Mouse (Mus musculus): ENCODE results near the gene Gbp6. TPM values are rescaled to one million over a fixed set of nuclear protein-coding genes. Genes with fewer than 3 reads are reported as not detected.
"Not testable (repeated sequence)": the region's sequence is repeated elsewhere in the genome, so short reads cannot be mapped to it uniquely, and the experiment has no call there.

Gbp6 gene
- polyA plus RNA-seq (2012; ENCODE audit: insufficient read depth, insufficient read length, missing spikeins), result 11.4 and 18.9 TPM in 2 replicates

GRCm38 (mm10) chr5:105293226-105294165 lies at the start of gene Gbp6, which contains the start of gene Gm43302:
Gene Gbp6 (minus strand): TSS chr5:105293698.
Gene Gm43302 (minus strand): TSS chr5:105293695.
- Histone ChIP-seq H3K27ac (replicated peaks; ENCODE audit: low read depth, low read length) (peak within 1 kb of the TSS; percentile 81), H3K4me3 (ENCODE audit: insufficient read depth, low read depth, low read length) (peak within 1 kb of the TSS; percentile 44)
- not testable (repeated sequence) for H3K4me1 ChIP-seq (ENCODE audit: control insufficient read depth, insufficient read depth, insufficient read length, low read length)

- no peak overlapping the region for H3K4me3 ChIP-seq (ENCODE audit: insufficient read depth, low read depth, low read length)
- no peaks in the 10 kb centered on the region for H3K4me1 ChIP-seq (ENCODE audit: control insufficient read depth, insufficient read depth, insufficient read length, low read length)
These were observed 47.8 kb upstream of the Gbp6 start for GRCm38 (mm10) chr5:105341281-105341680.

GRCm38 (mm10) chr5:105322543-105322942 lies 29.0 kb upstream of the Gbp6 start:
- no peak overlapping the region for H3K4me3 ChIP-seq (ENCODE audit: insufficient read depth, low read depth, low read length)
- H3K4me1 ChIP-seq (ENCODE audit: control insufficient read depth, insufficient read depth, insufficient read length, low read length), result no peaks in the 10 kb centered on the region
- H3K27ac ChIP-seq (replicated peaks; ENCODE audit: low read depth, low read length), result no peak overlapping the region

More at GRCm38 (mm10) chr5:105341281-105341680, 47.8 kb upstream of the Gbp6 start:
- H3K27ac ChIP-seq (replicated peaks; ENCODE audit: low read depth, low read length), result no peak overlapping the region

- Histone ChIP-seq H3K4me1 (ENCODE audit: control insufficient read depth, insufficient read depth, insufficient read length, low read length) (peaks cover 2% of the 10 kb centered on the region; the same call in 1 of the 2 replicates), H3K4me3 (ENCODE audit: insufficient read depth, low read depth, low read length) (no peak overlapping the region), H3K27ac (replicated peaks; ENCODE audit: low read depth, low read length) (no peak overlapping the region)
These were observed 17.4 kb upstream of the Gbp6 start for GRCm38 (mm10) chr5:105310941-105311340.

- not testable (repeated sequence) for H3K27ac ChIP-seq (replicated peaks; ENCODE audit: low read depth, low read length); H3K4me3 ChIP-seq (ENCODE audit: insufficient read depth, low read depth, low read length); H3K4me1 ChIP-seq (ENCODE audit: control insufficient read depth, insufficient read depth, insufficient read length, low read length)
These were observed 15.7 kb upstream of the Gbp6 start for GRCm38 (mm10) chr5:105309148-105309547.

GRCm38 (mm10) chr5:105306946-105307345 lies 13.4 kb upstream of the Gbp6 start:
- not testable (repeated sequence) for H3K4me1 ChIP-seq (ENCODE audit: control insufficient read depth, insufficient read depth, insufficient read length, low read length); H3K4me3 ChIP-seq (ENCODE audit: insufficient read depth, low read depth, low read length); H3K27ac ChIP-seq (replicated peaks; ENCODE audit: low read depth, low read length)

- no peak overlapping the region for H3K4me3 ChIP-seq (ENCODE audit: insufficient read depth, low read depth, low read length)
- no peak overlapping the region for H3K27ac ChIP-seq (replicated peaks; ENCODE audit: low read depth, low read length)
- peaks cover 2% of the 10 kb centered on the region; the same call in 1 of the 2 replicates for H3K4me1 ChIP-seq (ENCODE audit: control insufficient read depth, insufficient read depth, insufficient read length, low read length)
These were observed 12.7 kb upstream of the Gbp6 start for GRCm38 (mm10) chr5:105306159-105306581.

GRCm38 (mm10) chr5:105305671-105306070 lies 12.2 kb upstream of the Gbp6 start:
- not testable (repeated sequence) for H3K27ac ChIP-seq (replicated peaks; ENCODE audit: low read depth, low read length); H3K4me1 ChIP-seq (ENCODE audit: control insufficient read depth, insufficient read depth, insufficient read length, low read length); H3K4me3 ChIP-seq (ENCODE audit: insufficient read depth, low read depth, low read length)

GRCm38 (mm10) chr5:105301963-105302362 lies 8.5 kb upstream of the Gbp6 start:
- H3K4me3 ChIP-seq (ENCODE audit: insufficient read depth, low read depth, low read length), result no peak overlapping the region
- H3K4me1 ChIP-seq (ENCODE audit: control insufficient read depth, insufficient read depth, insufficient read length, low read length), result no peaks in the 10 kb centered on the region
- H3K27ac ChIP-seq (replicated peaks; ENCODE audit: low read depth, low read length), result no peak overlapping the region

GRCm38 (mm10) chr5:105301531-105301930 lies 8.0 kb upstream of the Gbp6 start:
- H3K27ac ChIP-seq (replicated peaks; ENCODE audit: low read depth, low read length), result no peak overlapping the region
- H3K4me1 ChIP-seq (ENCODE audit: control insufficient read depth, insufficient read depth, insufficient read length, low read length), result no peaks in the 10 kb centered on the region
- H3K4me3 ChIP-seq (ENCODE audit: insufficient read depth, low read depth, low read length), result no peak overlapping the region

GRCm38 (mm10) chr5:105295746-105296145 lies 2.2 kb upstream of the Gbp6 start:
- Histone ChIP-seq H3K4me3 (ENCODE audit: insufficient read depth, low read depth, low read length) (no peak overlapping the region), H3K4me1 (ENCODE audit: control insufficient read depth, insufficient read depth, insufficient read length, low read length) (peaks cover 9% of the 10 kb centered on the region), H3K27ac (replicated peaks; ENCODE audit: low read depth, low read length) (no peak overlapping the region)

- Histone ChIP-seq H3K27ac (replicated peaks; ENCODE audit: low read depth, low read length) (peak overlapping the region; percentile 81), H3K4me3 (ENCODE audit: insufficient read depth, low read depth, low read length) (peak overlapping the region; percentile 44), H3K4me1 (ENCODE audit: control insufficient read depth, insufficient read depth, insufficient read length, low read length) (peaks cover 9% of the 10 kb centered on the region)
These were observed 1.0 kb downstream of the Gbp6 start for GRCm38 (mm10) chr5:105292492-105292891.

- H3K4me3 ChIP-seq (ENCODE audit: insufficient read depth, low read depth, low read length); H3K27ac ChIP-seq (replicated peaks; ENCODE audit: low read depth, low read length); H3K4me1 ChIP-seq (ENCODE audit: control insufficient read depth, insufficient read depth, insufficient read length, low read length): not testable (repeated sequence)
These were observed 2.6 kb downstream of the Gbp6 start for GRCm38 (mm10) chr5:105290921-105291320.

- not testable (repeated sequence) for H3K4me3 ChIP-seq (ENCODE audit: insufficient read depth, low read depth, low read length); H3K4me1 ChIP-seq (ENCODE audit: control insufficient read depth, insufficient read depth, insufficient read length, low read length)
These were observed 32.8 kb downstream of the Gbp6 start for GRCm38 (mm10) chr5:105260673-105261072.

GRCm38 (mm10) chr5:105252491-105252890 lies 41.0 kb downstream of the Gbp6 start:
- Histone ChIP-seq H3K4me3 (ENCODE audit: insufficient read depth, low read depth, low read length) (no peak overlapping the region), H3K27ac (replicated peaks; ENCODE audit: low read depth, low read length) (no peak overlapping the region), H3K4me1 (ENCODE audit: control insufficient read depth, insufficient read depth, insufficient read length, low read length) (no peaks in the 10 kb centered on the region)

More at GRCm38 (mm10) chr5:105260673-105261072, 32.8 kb downstream of the Gbp6 start:
- H3K27ac ChIP-seq (replicated peaks; ENCODE audit: low read depth, low read length), result not testable (repeated sequence)

GRCm38 (mm10) chr5:105244741-105245140 lies 48.8 kb downstream of the Gbp6 start:
- H3K4me3 ChIP-seq (ENCODE audit: insufficient read depth, low read depth, low read length); H3K27ac ChIP-seq (replicated peaks; ENCODE audit: low read depth, low read length); H3K4me1 ChIP-seq (ENCODE audit: control insufficient read depth, insufficient read depth, insufficient read length, low read length): not testable (repeated sequence)
